Mouse (Mus musculus): ENCODE measurements around the gene Ctnna3. TPM values are rescaled to one million over a fixed set of nuclear protein-coding genes. Genes with fewer than 3 reads are reported as not detected.
A peak's percentile ranks its signal among the peaks of the same experiment; 100 is the strongest.
"Not testable (repeated sequence)": the region's sequence is repeated elsewhere in the genome, so short reads cannot be mapped to it uniquely, and the experiment has no call there.

The Ctnna3 gene
- total RNA-seq, 2 experiments from 2014 or later = 1.8 to 2.4 TPM

GRCm38 (mm10) chr10:64750791-64751190 lies 1320.9 kb downstream of the Ctnna3 start:
- peak; percentile 29 to 31 for DNase-seq (ENCODE audit: low spot score in 2 of 2)

- DNase-seq (ENCODE audit: low spot score in 2 of 2) = no peak
Observed at GRCm38 (mm10) chr10:64836315-64836714, 1406.4 kb downstream of the Ctnna3 start.

- DNase-seq (ENCODE audit: low spot score in 2 of 2) = peak; percentile 2 to 9
Observed at GRCm38 (mm10) chr10:64861439-64861838, 1431.5 kb downstream of the Ctnna3 start.

- DNase-seq (ENCODE audit: low spot score in 2 of 2) = no peak
Observed at GRCm38 (mm10) chr10:64870888-64871287, 1441.0 kb downstream of the Ctnna3 start.

GRCm38 (mm10) chr10:64876506-64876905 lies 1446.6 kb downstream of the Ctnna3 start:
- DNase-seq (ENCODE audit: low spot score in 2 of 2) = no peak

- DNase-seq (ENCODE audit: low spot score in 2 of 2) = no peak
Observed at GRCm38 (mm10) chr10:64879860-64880259, 1450.0 kb downstream of the Ctnna3 start.

GRCm38 (mm10) chr10:64886946-64887345 lies 1457.0 kb downstream of the Ctnna3 start:
- no peak for DNase-seq (ENCODE audit: low spot score in 2 of 2)

- DNase-seq (ENCODE audit: low spot score in 2 of 2) = no peak
Observed at GRCm38 (mm10) chr10:64892458-64892857, 1462.6 kb downstream of the Ctnna3 start.

GRCm38 (mm10) chr10:64898739-64899138 lies 1468.8 kb downstream of the Ctnna3 start:
- no peak for DNase-seq (ENCODE audit: low spot score in 2 of 2)

- no peak for DNase-seq (ENCODE audit: low spot score in 2 of 2)
Observed at GRCm38 (mm10) chr10:64901726-64902125, 1471.8 kb downstream of the Ctnna3 start.

- DNase-seq (ENCODE audit: low spot score in 2 of 2) = no peak
Observed at GRCm38 (mm10) chr10:64940975-64941374, 1511.1 kb downstream of the Ctnna3 start.

GRCm38 (mm10) chr10:64958391-64958790 lies 1528.5 kb downstream of the Ctnna3 start:
- DNase-seq (ENCODE audit: low spot score in 2 of 2) = no peak

GRCm38 (mm10) chr10:64992871-64993270 lies 1563.0 kb downstream of the Ctnna3 start:
- DNase-seq (ENCODE audit: low spot score in 2 of 2) = no peak

- DNase-seq (ENCODE audit: low spot score in 2 of 2) = no peak
Observed at GRCm38 (mm10) chr10:65013525-65013924, 1583.6 kb downstream of the Ctnna3 start.

GRCm38 (mm10) chr10:65022667-65023066 lies 1592.8 kb downstream of the Ctnna3 start:
- DNase-seq (ENCODE audit: low spot score in 2 of 2) = no peak

- DNase-seq (ENCODE audit: low spot score in 2 of 2) = not testable (repeated sequence)
Observed at GRCm38 (mm10) chr10:65033516-65033915, 1603.6 kb downstream of the Ctnna3 start.

Other genes starting within 250 kb of the Ctnna3 start
- 1 to 10 TPM; 3.0 to 4.3 TPM for gene Mypn, start 226.1 kb upstream of the Ctnna3 start, total RNA-seq (2021)
- 10 to 100 TPM; 52.9 to 53.9 TPM for gene Herc4, start 186.3 kb upstream of the Ctnna3 start, total RNA-seq (2021)
- gene Sirt1, start 48.4 kb upstream of the Ctnna3 start, total RNA-seq (2021) = 10 to 100 TPM; 15.1 to 16.6 TPM
- 10 to 100 TPM; 26.2 to 31.6 TPM for gene Dnajc12, start 47.7 kb upstream of the Ctnna3 start, total RNA-seq (2021)
- not detected for gene Gm7075, start 8.3 kb upstream of the Ctnna3 start, total RNA-seq (2021)

Data from left cerebral cortex, adult 18-20 months (tissue).